Mouse (Mus musculus): ENCODE data around the gene Rnf41.

Gene Rnf41

GRCm38 (mm10) chr10:128474366-128474765, 62.9 kb downstream of the Rnf41 start:
- in situ Hi-C loops (cut with MboI, MseI): no loop called here

- in situ Hi-C loops (cut with MboI, MseI): no loop called here
Measured at GRCm38 (mm10) chr10:128486370-128486769, 74.9 kb downstream of the Rnf41 start.

- in situ Hi-C loops (cut with MboI, MseI): no loop called here
Measured at GRCm38 (mm10) chr10:128487861-128488712, 76.6 kb downstream of the Rnf41 start.

- in situ Hi-C loops (cut with MboI, MseI): no loop called here
Measured at GRCm38 (mm10) chr10:128488776-128489175, 77.3 kb downstream of the Rnf41 start.

- in situ Hi-C loops (cut with MboI, MseI): no loop called here
Measured at GRCm38 (mm10) chr10:128489380-128489779, 77.9 kb downstream of the Rnf41 start.

- in situ Hi-C loops (cut with MboI, MseI): loop anchor here (10.0 kb wide), 1 partner anchor 815 kb away; no protein-coding TSS in a partner anchor
Measured at GRCm38 (mm10) chr10:128489785-128490184, 78.3 kb downstream of the Rnf41 start.

GRCm38 (mm10) chr10:128490232-128490631, 78.8 kb downstream of the Rnf41 start:
- in situ Hi-C loops (cut with MboI, MseI): loop anchor here (10.0 kb wide), 1 partner anchor 815 kb away; no protein-coding TSS in a partner anchor

GRCm38 (mm10) chr10:128490912-128491311, 79.5 kb downstream of the Rnf41 start:
- in situ Hi-C loops (cut with MboI, MseI): loop anchor here (10.0 kb wide), 1 partner anchor 816 kb away; no protein-coding TSS in a partner anchor

Measured in regulatory T cell (primary cell).